26 mouse cellular contexts compared by ENCODE assay signal in the genomic region with DNA sequence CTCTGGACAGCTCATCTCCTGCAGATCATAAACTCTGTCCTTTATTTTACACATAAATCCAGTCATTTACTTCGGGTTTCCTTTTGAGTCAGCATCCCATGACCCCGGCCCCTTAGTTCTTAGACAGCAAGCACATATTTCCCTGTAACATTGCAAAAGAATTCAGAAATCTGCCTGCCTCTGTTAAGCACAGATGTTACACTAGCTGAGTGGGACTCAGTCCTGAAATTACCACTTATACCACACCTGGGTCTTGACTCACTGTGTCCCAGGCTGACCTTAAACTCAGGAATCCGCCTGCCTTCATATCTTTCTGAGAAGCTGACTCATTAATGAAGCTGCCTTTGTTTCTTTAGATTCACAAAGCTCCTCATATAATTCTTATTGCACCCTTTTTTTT.
DNase-seq lines count a peak whose midpoint lies in the region; ATAC-seq and TF ChIP-seq lines count a peak whose summit lies in the region.
"Had no signal": no experiment of that assay in that cellular context is flagged by ENCODE, and none has a peak within 500 bp of the region (broad histone marks: within the 10 kb centered on the region; RNA-seq: fewer than 3 reads in every experiment).

No protein-coding gene starts in this region.

- no peaks in the 10 kb centered on the region for H3K4me1 ChIP-seq in kidney, postnatal 0 days (replicated peaks; ENCODE audit: insufficient read depth, low read length)
- peaks cover 3% of the 10 kb centered on the region; the same call in 1 of the 2 replicates for H3K4me1 ChIP-seq in midbrain, embryonic 16.5 days (ENCODE audit: control insufficient read depth, insufficient read depth, low read length)
- no peaks in the 10 kb centered on the region for H3K4me1 ChIP-seq in cerebellum, adult 2 months (ENCODE audit: control insufficient read depth, insufficient read depth, low read length)
- H3K4me1 ChIP-seq: megakaryocyte, embryonic 14.5 days had no signal

- no peaks in the 10 kb centered on the region for H3K9me3 ChIP-seq in kidney, postnatal 0 days (replicated peaks; ENCODE audit: low read length)
- no peaks in the 10 kb centered on the region for H3K9me3 ChIP-seq in midbrain, embryonic 16.5 days (replicated peaks; ENCODE audit: control insufficient read depth, low read length, poor library complexity, severe bottlenecking)
- H3K9me3 ChIP-seq: forebrain, embryonic 12.5 days; limb, embryonic 12.5 days; neural tube, embryonic 12.5 days had no signal

- DNase-seq in kidney, postnatal 0 days (ENCODE audit: low spot score) = peak; percentile 46
- DNase-seq in kidney, postnatal 4 days = no peak
- DNase-seq in NIH3T3 (ENCODE audit: low read depth) = peak; percentile 30
- peak; percentile 19 for DNase-seq in mesoderm, embryonic 11.5 days (ENCODE audit: low read depth, low spot score)
- peak; percentile 24 for DNase-seq in yolk sac, embryonic 10.5 days (ENCODE audit: low spot score)
- DNase-seq in cerebellum, adult 2 months = no peak
- DNase-seq: adrenal gland, postnatal 25 days; B cell, adult 2 months; cerebellum, adult 11-12 months; cerebellum, postnatal 10 days; gastrocnemius, postnatal 14 days; heart, postnatal 10 days; kidney, adult 8-10 months; kidney, postnatal 10 days; layer of hippocampus, adult 9-11 months; lung, postnatal 36 days; right cerebral cortex, adult 18-20 months; spleen, adult 18-20 months; thymus, postnatal 14 days had no signal

- no peak overlapping the region for H3K4me2 ChIP-seq in kidney, postnatal 0 days (ENCODE audit: low read length)
- H3K4me2 ChIP-seq in midbrain, embryonic 16.5 days (ENCODE audit: low read length) = no peak overlapping the region
- H3K4me2 ChIP-seq: forebrain, embryonic 12.5 days; hindbrain, embryonic 14.5 days; limb, embryonic 12.5 days; neural tube, embryonic 12.5 days had no signal

- no peak overlapping the region for H3K27ac ChIP-seq in kidney, postnatal 0 days
- H3K27ac ChIP-seq in midbrain, embryonic 16.5 days (ENCODE audit: low read length) = no peak overlapping the region
- no peak overlapping the region for H3K27ac ChIP-seq in cerebellum, adult 2 months (ENCODE audit: insufficient read depth, low read length)
- H3K27ac ChIP-seq: forebrain, embryonic 12.5 days; hindbrain, embryonic 14.5 days; limb, embryonic 12.5 days; neural tube, embryonic 12.5 days had no signal

- H3K36me3 ChIP-seq in kidney, postnatal 0 days (ENCODE audit: insufficient read depth, low read length) = no peaks in the 10 kb centered on the region
- no peaks in the 10 kb centered on the region for H3K36me3 ChIP-seq in midbrain, embryonic 16.5 days (ENCODE audit: control insufficient read depth, insufficient read depth, low read length)
- H3K36me3 ChIP-seq: forebrain, embryonic 12.5 days; G1E; limb, embryonic 12.5 days; neural tube, embryonic 12.5 days had no signal

- no peak for TF ChIP-seq POLR2A in cerebellum, adult 2 months (IDR thresholded peaks at IDR 0.05; ENCODE audit: borderline replicate concordance, insufficient read depth, low read length)

- ATAC-seq in kidney, postnatal 0 days (replicated peaks; ENCODE audit: low FRiP score, low read depth) = no peak
- no peak for ATAC-seq in midbrain, embryonic 16.5 days

- H3K9ac ChIP-seq in kidney, postnatal 0 days (ENCODE audit: low read depth, low read length) = no peak overlapping the region
- H3K9ac ChIP-seq in midbrain, embryonic 16.5 days (ENCODE audit: low read depth, low read length) = no peak overlapping the region
- H3K9ac ChIP-seq: forebrain, embryonic 12.5 days; hindbrain, embryonic 14.5 days; limb, embryonic 12.5 days; neural tube, embryonic 12.5 days had no signal

- H3K27me3 ChIP-seq in kidney, postnatal 0 days (ENCODE audit: insufficient read depth, low read length) = no peaks in the 10 kb centered on the region
- no peaks in the 10 kb centered on the region for H3K27me3 ChIP-seq in midbrain, embryonic 16.5 days (ENCODE audit: control insufficient read depth, insufficient read depth, low read depth, low read length)
- H3K27me3 ChIP-seq in cerebellum, adult 2 months (ENCODE audit: control insufficient read depth, insufficient read depth, low read length) = no peaks in the 10 kb centered on the region
- H3K27me3 ChIP-seq: forebrain, embryonic 12.5 days; limb, embryonic 12.5 days; neural tube, embryonic 12.5 days had no signal

- 46% methylated on average over 3 of the region's 3 CpGs for WGBS in kidney, postnatal 0 days
- WGBS in midbrain, embryonic 16.5 days = 72% methylated on average over 3 of the region's 3 CpGs
- WGBS in cerebellum, adult 2 months = 85% methylated on average over 3 of the region's 3 CpGs

- TF ChIP-seq CTCF in kidney, postnatal 0 days (IDR thresholded peaks at IDR 0.05; ENCODE audit: low read depth) = no peak
- no peak for TF ChIP-seq CTCF in cerebellum, adult 2 months (IDR thresholded peaks at IDR 0.05; ENCODE audit: borderline replicate concordance, insufficient read depth, low read depth, low read length)

- no peak overlapping the region for H3K4me3 ChIP-seq in kidney, postnatal 0 days (replicated peaks; ENCODE audit: low read depth, low read length)
- H3K4me3 ChIP-seq in midbrain, embryonic 16.5 days (ENCODE audit: low read depth, low read length) = no peak overlapping the region
- no peak overlapping the region for H3K4me3 ChIP-seq in cerebellum, adult 2 months (replicated peaks; ENCODE audit: insufficient read depth, low read depth, low read length)
- H3K4me3 ChIP-seq: forebrain, embryonic 12.5 days; limb, embryonic 12.5 days; megakaryocyte, embryonic 14.5 days; neural tube, embryonic 12.5 days had no signal

Comparison
In these comparisons a context has a peak if more than half of its experiments do, and no peak if none do; other contexts are left out.
1. DNase-seq: peak in kidney, postnatal 0 days (single experiment), NIH3T3 (single experiment), mesoderm, embryonic 11.5 days (single experiment) and yolk sac, embryonic 10.5 days (single experiment); none in kidney, postnatal 4 days (0 of 2) and cerebellum, adult 2 months (0 of 2).